24 mouse cellular contexts compared by ENCODE assay signal in the genomic region with DNA sequence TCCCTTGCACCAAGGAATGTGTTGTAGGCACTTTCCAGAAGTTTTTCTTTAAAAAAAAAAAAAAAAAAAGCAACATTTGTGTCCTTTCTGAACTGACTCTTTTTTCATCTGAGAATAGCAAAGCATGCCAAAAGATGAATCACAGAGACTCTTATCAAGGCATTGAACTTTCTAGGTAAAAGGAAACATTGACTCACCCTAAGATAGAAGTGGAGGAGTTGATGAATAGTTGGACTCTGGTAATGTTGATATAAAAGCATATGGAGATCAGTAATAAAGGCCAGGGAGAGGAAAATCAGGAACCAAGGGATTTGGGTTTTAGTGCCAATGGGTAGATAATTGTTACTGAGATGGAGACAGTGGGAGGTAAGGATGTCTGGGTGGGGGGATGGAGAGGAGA. TPM values are rescaled to one million over a fixed set of nuclear protein-coding genes. Genes with fewer than 3 reads are reported as not detected.
"Had no signal": no experiment of that assay in that cellular context is flagged by ENCODE, and none has a peak within 500 bp of the region (broad histone marks: within the 10 kb centered on the region; RNA-seq: fewer than 3 reads in every experiment).

No protein-coding gene starts in this region.

- H3K27ac ChIP-seq: left cerebral cortex, adult 2 months; liver, embryonic 13.5 days; neural tube, embryonic 12.5 days; neural tube, embryonic 15.5 days; stomach, embryonic 15.5 days had no signal

- H3K9me3 ChIP-seq: liver, embryonic 13.5 days; neural tube, embryonic 12.5 days; neural tube, embryonic 15.5 days; stomach, embryonic 15.5 days had no signal

- DNase-seq: kidney, adult 11 months; kidney, adult 8-10 months; kidney, postnatal 14 days; layer of hippocampus, postnatal 36 days; liver, embryonic 13.5 days; lung, adult 2 months; lung, postnatal 14 days; lung, postnatal 4 days; midbrain, embryonic 14.5 days; thymus, adult 2 months; thymus, postnatal 14 days; thymus, postnatal 4 days had no signal

- H3K27me3 ChIP-seq: liver, embryonic 13.5 days; neural tube, embryonic 12.5 days; neural tube, embryonic 15.5 days; stomach, embryonic 15.5 days had no signal

- H3K36me3 ChIP-seq: liver, embryonic 13.5 days; neural tube, embryonic 12.5 days; neural tube, embryonic 15.5 days; stomach, embryonic 15.5 days had no signal

- H3K9ac ChIP-seq: liver, embryonic 13.5 days; neural tube, embryonic 12.5 days; neural tube, embryonic 15.5 days; stomach, embryonic 15.5 days had no signal

- H3K4me3 ChIP-seq: left cerebral cortex, adult 2 months; liver, embryonic 13.5 days; neural tube, embryonic 12.5 days; neural tube, embryonic 15.5 days; stomach, embryonic 15.5 days had no signal

- H3K4me2 ChIP-seq: liver, embryonic 13.5 days; midbrain, embryonic 11.5 days; neural tube, embryonic 12.5 days; neural tube, embryonic 15.5 days; stomach, embryonic 15.5 days had no signal

- H3K4me1 ChIP-seq: liver, embryonic 13.5 days; neural tube, embryonic 12.5 days; stomach, embryonic 15.5 days had no signal

RNA-seq across cellular contexts. Expression of a gene that starts 56.8 kb away (rescaled TPM):
- total RNA-seq: liver, adult 2 months; megakaryocyte progenitor cell, adult 5-6 weeks; megakaryocyte-erythroid progenitor cell, adult 5-6 weeks had no signal
- polyA plus RNA-seq: large intestine, adult 2 months; limb, embryonic 11.5 days; liver, adult 2 months; liver, embryonic 13.5 days; liver, embryonic 16.5 days; small intestine, adult 2 months had no signal
